Mouse (Mus musculus) B cell, adult 2 months (primary cell): ENCODE results near the gene Lrba.

Experiments used
- DNase-seq, 2 experiments: peaks; one replicate each; pipeline ENCODE4 v3.0.0; 2022

Lrba gene

GRCm38 (mm10) chr3:86224564-86225421 lies at the start of gene Lrba:
Lrba (plus strand) TSS chr3:86224680.
- DNase-seq = peak; percentile 81 to 82

GRCm38 (mm10) chr3:86179714-86180113 lies 44.8 kb upstream of the Lrba start:
- DNase-seq = no peak

- no peak for DNase-seq
These were observed 43.4 kb upstream of the Lrba start for GRCm38 (mm10) chr3:86181107-86181506.

DNA sequence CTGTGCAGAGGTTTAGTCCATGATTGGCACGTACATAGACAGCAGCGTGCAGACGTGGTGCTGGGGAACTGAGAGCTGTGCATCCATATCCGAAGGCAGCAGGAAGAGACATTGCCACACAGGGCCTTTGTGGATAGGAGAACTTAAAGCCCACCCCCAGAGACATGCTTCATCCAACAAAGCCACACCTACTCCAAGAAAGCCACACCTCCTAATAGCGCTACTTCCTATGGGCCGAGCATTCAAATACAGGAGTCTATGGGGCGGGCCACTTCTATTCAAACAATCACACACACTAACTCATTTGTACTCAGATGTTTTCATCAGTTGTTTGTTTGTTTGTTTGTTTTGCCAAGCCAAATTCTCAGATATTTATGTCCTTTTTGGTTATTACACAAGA lies 39.9 kb upstream of the Lrba start:
- DNase-seq = no peak

- DNase-seq = no peak
These were observed 36.6 kb upstream of the Lrba start for GRCm38 (mm10) chr3:86187736-86188389.

- DNase-seq = peak; percentile 19 to 24
These were observed 28.5 kb upstream of the Lrba start for GRCm38 (mm10) chr3:86195981-86196380.

DNA sequence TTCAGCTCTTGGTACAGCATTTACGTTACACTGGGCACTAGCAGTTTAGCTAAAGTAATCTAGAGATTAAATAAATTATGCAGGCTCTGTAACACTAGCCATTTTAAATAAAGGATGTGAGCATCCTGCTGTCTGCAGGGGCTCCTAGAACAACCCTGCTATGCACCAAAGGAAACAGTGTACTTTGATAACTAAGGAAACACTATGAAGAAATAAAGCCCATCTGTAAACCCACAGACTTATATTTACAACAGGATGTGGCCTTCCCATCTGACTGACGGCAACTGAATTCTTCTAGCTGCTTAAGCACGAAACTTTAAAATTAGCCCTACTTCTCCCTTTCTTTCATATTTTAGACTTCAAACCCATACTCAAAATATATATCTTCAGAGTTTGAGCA lies 28.0 kb upstream of the Lrba start:
- DNase-seq = peak in 1 of 2 experiments; percentile 6

DNA sequence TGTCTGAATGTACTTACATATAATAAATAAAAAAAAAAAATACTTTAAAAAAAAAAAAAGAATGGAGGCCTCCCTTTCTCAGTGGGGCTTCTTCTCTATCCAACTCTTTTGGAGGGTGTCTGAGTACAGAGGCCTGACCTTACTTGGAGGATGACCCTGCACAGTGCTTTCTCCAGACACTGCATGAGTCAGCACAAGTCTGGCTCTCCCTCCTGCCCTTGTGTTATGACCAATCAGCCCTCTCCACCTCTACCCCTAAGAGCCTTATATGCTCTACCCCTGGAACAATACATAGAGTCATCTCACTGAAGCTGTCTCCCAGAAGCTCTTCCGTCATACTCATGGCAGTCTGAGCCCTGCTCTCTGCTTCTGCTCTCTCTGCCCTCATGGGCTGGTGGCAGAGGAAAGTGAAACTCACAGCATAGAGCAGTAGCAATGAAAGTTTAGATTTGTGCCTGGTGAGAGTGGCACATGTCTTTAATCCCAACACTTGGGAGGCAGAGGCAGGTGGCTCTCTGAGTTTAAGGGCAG lies 22.8 kb upstream of the Lrba start:
- no peak for DNase-seq

DNA sequence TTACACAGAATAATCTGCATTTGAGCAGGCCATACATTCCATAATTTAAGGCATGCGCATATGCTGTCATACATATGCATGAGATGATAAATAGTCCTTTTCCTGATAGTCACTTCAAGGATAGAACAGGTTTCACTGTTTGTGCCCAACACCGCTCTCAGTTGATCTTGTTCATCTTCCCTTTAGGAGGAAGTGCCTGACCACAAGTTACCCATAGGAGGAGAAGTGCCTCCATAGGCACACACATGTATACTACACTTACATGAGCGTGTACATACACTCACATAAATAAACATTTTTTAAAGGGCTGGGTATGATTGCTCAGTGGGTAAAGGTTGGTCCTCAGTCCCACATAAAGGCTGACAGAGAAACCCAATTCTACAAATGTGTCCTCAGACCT lies 22.0 kb upstream of the Lrba start:
- DNase-seq = no peak

- no peak for DNase-seq
These were observed 19.7 kb upstream of the Lrba start for GRCm38 (mm10) chr3:86204608-86205358.

GRCm38 (mm10) chr3:86206556-86206955 lies 17.9 kb upstream of the Lrba start:
- peak in 1 of 2 experiments; percentile 13 for DNase-seq

GRCm38 (mm10) chr3:86210267-86210939 lies 14.1 kb upstream of the Lrba start:
- DNase-seq = peak; percentile 51 to 54

GRCm38 (mm10) chr3:86210959-86211358 lies 13.5 kb upstream of the Lrba start:
- DNase-seq = no peak

GRCm38 (mm10) chr3:86214248-86214647 lies 10.2 kb upstream of the Lrba start:
- no peak for DNase-seq

- DNase-seq = peak; percentile 89 to 92
These were observed 706 bp upstream of the Lrba start for GRCm38 (mm10) chr3:86223634-86224313.

GRCm38 (mm10) chr3:86224314-86224563 lies 241 bp upstream of the Lrba start:
- DNase-seq = no peak

- DNase-seq = no peak
These were observed 7.1 kb downstream of the Lrba start for GRCm38 (mm10) chr3:86231532-86232086.

DNA sequence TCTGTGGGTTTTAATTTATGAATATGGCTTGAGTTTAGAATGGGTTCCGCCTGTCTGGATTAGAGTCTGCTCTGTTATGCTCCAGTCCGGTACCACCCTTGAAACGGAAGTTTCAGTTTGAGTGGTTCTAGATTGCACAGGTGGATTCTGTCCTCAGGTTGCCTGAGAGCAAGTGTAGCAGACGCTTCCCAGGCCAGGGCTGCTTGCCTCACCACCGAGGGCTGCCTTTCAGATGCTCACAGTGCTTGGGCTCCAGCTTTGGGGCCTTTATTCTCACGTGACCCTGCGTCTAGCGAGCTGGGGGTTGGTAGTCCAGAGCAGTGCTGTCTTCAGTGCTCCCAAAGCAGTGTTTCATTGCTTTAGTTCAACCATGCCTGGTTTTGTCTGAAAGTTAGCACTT lies 22.7 kb downstream of the Lrba start:
- DNase-seq = no peak

DNA sequence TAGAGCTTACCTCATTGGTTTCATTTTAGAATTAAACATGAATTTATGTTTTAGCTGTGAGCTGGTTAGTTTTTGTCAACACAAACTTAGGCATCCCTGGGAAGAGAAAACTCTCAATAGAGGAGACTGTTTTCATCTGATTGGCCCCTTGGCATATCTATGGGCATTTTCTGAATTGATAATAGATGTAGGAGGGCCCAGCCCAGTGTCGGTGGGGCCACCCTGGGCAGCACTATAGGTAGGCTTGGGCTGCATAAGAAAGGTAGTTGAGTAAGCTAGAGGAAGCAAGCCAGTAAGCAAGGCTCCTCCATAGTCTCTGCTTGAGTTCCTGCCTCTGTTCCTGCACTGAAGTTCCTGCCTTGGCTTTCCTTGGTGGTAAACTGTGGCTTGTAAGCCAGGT lies 26.7 kb downstream of the Lrba start:
- no peak for DNase-seq

- no peak for DNase-seq
These were observed 28.1 kb downstream of the Lrba start for GRCm38 (mm10) chr3:86252588-86252987.

GRCm38 (mm10) chr3:86253071-86253470 lies 28.6 kb downstream of the Lrba start:
- no peak for DNase-seq

DNA sequence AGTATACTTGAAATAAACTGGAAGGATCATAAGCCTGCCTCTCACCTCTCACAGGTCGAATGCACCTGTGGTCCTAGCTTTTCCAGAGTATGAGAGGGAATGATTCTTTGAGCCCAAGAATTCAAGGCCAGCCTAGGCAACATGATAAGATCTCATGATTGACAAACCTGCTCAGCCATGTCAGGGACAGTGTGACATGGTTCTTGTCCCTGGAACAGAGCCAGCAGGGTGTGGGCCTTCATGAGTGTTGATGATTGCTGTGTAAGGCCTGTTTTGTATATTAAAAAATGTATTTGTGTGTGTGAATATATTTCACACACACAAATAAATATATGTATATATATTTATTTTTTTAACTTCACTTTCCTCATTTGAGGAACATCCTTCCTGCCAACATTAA lies 29.3 kb downstream of the Lrba start:
- DNase-seq = no peak
